ENCODE assay signal across 8 mouse cellular contexts in the genomic region with DNA sequence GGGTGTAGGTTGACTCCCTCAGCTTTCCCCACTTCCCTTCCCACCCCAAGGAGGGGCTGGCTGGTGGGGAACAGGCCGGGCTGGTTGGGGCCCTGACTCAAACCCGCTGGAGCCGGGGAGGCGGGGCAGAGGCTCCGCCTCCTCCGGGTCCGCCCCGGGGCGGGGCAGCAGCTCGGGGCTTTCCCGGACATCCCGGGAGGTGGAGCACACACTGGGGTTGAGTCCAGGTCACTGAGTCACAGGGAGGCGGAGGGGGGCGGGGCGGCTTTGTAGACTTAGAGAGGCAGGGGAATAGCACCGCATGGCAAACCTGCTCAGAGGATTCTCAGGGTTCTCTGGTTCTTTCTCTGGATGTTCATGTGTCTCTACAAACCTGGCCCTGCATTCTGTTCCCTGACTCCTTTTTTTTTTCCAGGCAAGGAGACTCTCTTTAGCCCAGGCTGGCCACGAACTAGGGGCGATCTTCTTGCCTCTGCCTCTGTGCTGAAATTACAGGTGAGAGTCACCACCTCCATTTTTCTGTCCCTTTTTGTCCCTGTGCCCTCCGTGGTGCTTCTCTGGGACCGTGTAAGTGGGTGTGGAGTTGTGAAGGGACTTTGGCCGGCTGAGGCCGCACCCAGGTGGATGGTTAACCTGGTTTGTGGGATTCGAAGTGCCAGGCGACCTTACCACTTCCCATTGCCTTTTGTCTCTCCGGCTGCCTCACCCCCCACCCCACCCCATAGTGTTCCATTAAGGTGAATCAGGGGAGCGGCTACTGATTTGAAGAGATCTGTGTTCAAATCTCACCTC. TPM values are rescaled to one million over a fixed set of nuclear protein-coding genes. Genes with fewer than 3 reads are reported as not detected.
DNase-seq lines count a peak whose midpoint lies in the region; ATAC-seq and TF ChIP-seq lines count a peak whose summit lies in the region.

No protein-coding gene starts in this region.

- WGBS in intestine, embryonic 16.5 days = 13% methylated on average over 26 of the region's 26 CpGs
- WGBS in lung, adult 2 months = 21% methylated on average over 26 of the region's 26 CpGs
- 23% methylated on average over 26 of the region's 26 CpGs for WGBS in neural tube, embryonic 13.5 days

- H3K9ac ChIP-seq in intestine, embryonic 16.5 days (ENCODE audit: low read depth, low read length) = peak overlapping the region; percentile 62
- no peak overlapping the region for H3K9ac ChIP-seq in neural tube, embryonic 13.5 days

- peak overlapping the region; percentile 28 for H3K4me3 ChIP-seq in intestine, embryonic 16.5 days (ENCODE audit: low read length)
- peak overlapping the region; percentile 23 for H3K4me3 ChIP-seq in lung, adult 2 months (replicated peaks; ENCODE audit: extremely low read depth, low read depth, low read length)
- no peak overlapping the region for H3K4me3 ChIP-seq in neural tube, embryonic 13.5 days

- H3K27ac ChIP-seq in intestine, embryonic 16.5 days (ENCODE audit: low read length) = peak overlapping the region; percentile 95
- H3K27ac ChIP-seq in neural tube, embryonic 13.5 days (replicated peaks) = no peak overlapping the region

- no peak for TF ChIP-seq CTCF in lung, adult 2 months (IDR thresholded peaks at IDR 0.05; ENCODE audit: insufficient read depth, low read length)

- 0 out of 2 replicates have a peak, but pooled peaks cover 3% of the 10 kb centered on the region for H3K27me3 ChIP-seq in intestine, embryonic 16.5 days (replicated peaks; ENCODE audit: control insufficient read depth, insufficient read depth, low read length)
- H3K27me3 ChIP-seq in neural tube, embryonic 13.5 days = peaks cover 50% of the 10 kb centered on the region

- ATAC-seq in granulocyte monocyte progenitor cell, adult 5-6 weeks (replicated peaks; ENCODE audit: poor library complexity, severe bottlenecking) = peak; percentile 78
- peak; percentile 88 for ATAC-seq in intestine, embryonic 16.5 days
- 0 out of 2 replicates have a peak, but pooled peaks have one; percentile 20 for ATAC-seq in neural tube, embryonic 13.5 days (ENCODE audit: low read depth)

- 0 out of 2 replicates have a peak, but pooled peaks cover 2% of the 10 kb centered on the region for H3K36me3 ChIP-seq in intestine, embryonic 16.5 days (ENCODE audit: control insufficient read depth, insufficient read depth, low read length)
- H3K36me3 ChIP-seq in neural tube, embryonic 13.5 days = no peaks in the 10 kb centered on the region

- peak; percentile 30; the same call in 1 of the 2 replicates for TF ChIP-seq POLR2A in lung, adult 2 months (IDR thresholded peaks at IDR 0.05; ENCODE audit: borderline replicate concordance, extremely low read depth, low read depth, low read length)

- H3K9me3 ChIP-seq in intestine, embryonic 16.5 days (ENCODE audit: control insufficient read depth, low read length) = peaks cover 3% of the 10 kb centered on the region; the same call in 1 of the 2 replicates
- no peaks in the 10 kb centered on the region for H3K9me3 ChIP-seq in neural tube, embryonic 13.5 days

- peak overlapping the region; percentile 57 for H3K4me2 ChIP-seq in intestine, embryonic 16.5 days (ENCODE audit: low read depth, low read length)
- peak overlapping the region; percentile 19; the same call in 1 of the 2 replicates for H3K4me2 ChIP-seq in neural tube, embryonic 13.5 days

- DNase-seq in layer of hippocampus, adult 11-12 months (ENCODE audit: low spot score) = peak; percentile 75
- no peak for DNase-seq in layer of hippocampus, postnatal 36 days
- peak; percentile 75 for DNase-seq in c-Kit-positive CD71-positive TER-119-negative erythroid progenitor cells, embryonic 14.5 days (ENCODE audit: low read depth)
- peak; percentile 84 for DNase-seq in lung, adult 2 months
- DNase-seq in thymus, postnatal 25 days = peak; percentile 70

- peaks cover 42% of the 10 kb centered on the region for H3K4me1 ChIP-seq in intestine, embryonic 16.5 days (ENCODE audit: control insufficient read depth, insufficient read depth, low read length)
- peaks cover 23% of the 10 kb centered on the region for H3K4me1 ChIP-seq in lung, adult 2 months (ENCODE audit: control insufficient read depth, insufficient read depth, low read length)
- H3K4me1 ChIP-seq in neural tube, embryonic 13.5 days (replicated peaks) = peaks cover 23% of the 10 kb centered on the region

RNA-seq across cellular contexts. Expression of a gene that starts 1.8 kb away (rescaled TPM):
- 1 to 10 TPM in 1 of 2 experiments, under 1 TPM in 1; 0.32 to 1.4 TPM for total RNA-seq in layer of hippocampus, postnatal 36 days (2021)
- total RNA-seq in granulocyte monocyte progenitor cell, adult 5-6 weeks (2014; fragmentation: Nextera tagmentation) = 7.5 and 8.5 TPM in 2 replicates
- total RNA-seq in granulocyte monocyte progenitor cell, adult 5-6 weeks (2017) = 0.57 and 1.0 TPM in 2 replicates
- 15.5 and 15.6 TPM in 2 replicates for polyA plus RNA-seq in intestine, embryonic 16.5 days (2015; fragmentation: Nextera tagmentation; extraction: Ambion mirVana)
- polyA plus RNA-seq in lung, adult 2 months (2012; rRNA removed) = 38.7 and 71.2 TPM in 2 replicates
- 0.32 and 1.8 TPM in 2 replicates for polyA plus RNA-seq in neural tube, embryonic 13.5 days (2015; fragmentation: Nextera tagmentation; extraction: Ambion mirVana)

RNA-seq across cellular contexts. Expression of a gene that starts 27.4 kb away (rescaled TPM):
- 1 to 10 TPM; 1.2 to 1.9 TPM for total RNA-seq in layer of hippocampus, postnatal 36 days (2021)
- total RNA-seq in granulocyte monocyte progenitor cell, adult 5-6 weeks (2014; fragmentation: Nextera tagmentation) = not detected in 2 replicates
- total RNA-seq in granulocyte monocyte progenitor cell, adult 5-6 weeks (2017) = not detected in 2 replicates
- 0.13 and 0.27 TPM in 2 replicates for polyA plus RNA-seq in intestine, embryonic 16.5 days (2015; fragmentation: Nextera tagmentation; extraction: Ambion mirVana)
- polyA plus RNA-seq in lung, adult 2 months (2012; rRNA removed) = 0.52 TPM in 1 of 2 replicates, not detected in the other
- polyA plus RNA-seq in neural tube, embryonic 13.5 days (2015; fragmentation: Nextera tagmentation; extraction: Ambion mirVana) = 5.2 and 6.6 TPM in 2 replicates

RNA-seq across cellular contexts. Expression of a gene that starts 27.8 kb away (rescaled TPM):
- total RNA-seq in layer of hippocampus, postnatal 36 days (2021) = not detected
- not detected in 2 replicates for total RNA-seq in granulocyte monocyte progenitor cell, adult 5-6 weeks (2014; fragmentation: Nextera tagmentation)
- not detected in 2 replicates for total RNA-seq in granulocyte monocyte progenitor cell, adult 5-6 weeks (2017)
- 32.6 and 42.1 TPM in 2 replicates for polyA plus RNA-seq in intestine, embryonic 16.5 days (2015; fragmentation: Nextera tagmentation; extraction: Ambion mirVana)
- polyA plus RNA-seq in lung, adult 2 months (2012; rRNA removed) = 16.1 and 21.9 TPM in 2 replicates
- not detected in 2 replicates for polyA plus RNA-seq in neural tube, embryonic 13.5 days (2015; fragmentation: Nextera tagmentation; extraction: Ambion mirVana)

RNA-seq across cellular contexts. Expression of a gene that starts 36.7 kb away (rescaled TPM):
- not detected for total RNA-seq in layer of hippocampus, postnatal 36 days (2021)
- total RNA-seq in granulocyte monocyte progenitor cell, adult 5-6 weeks (2014; fragmentation: Nextera tagmentation) = not detected in 2 replicates
- 0.56 TPM in 1 of 2 replicates, not detected in the other for total RNA-seq in granulocyte monocyte progenitor cell, adult 5-6 weeks (2017)
- polyA plus RNA-seq in intestine, embryonic 16.5 days (2015; fragmentation: Nextera tagmentation; extraction: Ambion mirVana) = not detected in 2 replicates
- 0.90 and 2.5 TPM in 2 replicates for polyA plus RNA-seq in lung, adult 2 months (2012; rRNA removed)
- 0.36 and 0.48 TPM in 2 replicates for polyA plus RNA-seq in neural tube, embryonic 13.5 days (2015; fragmentation: Nextera tagmentation; extraction: Ambion mirVana)

RNA-seq across cellular contexts. Expression of a gene that starts 53.6 kb away (rescaled TPM):
- total RNA-seq in layer of hippocampus, postnatal 36 days (2021) = 1 to 10 TPM; 9.5 to 9.8 TPM
- not detected in 2 replicates for total RNA-seq in granulocyte monocyte progenitor cell, adult 5-6 weeks (2014; fragmentation: Nextera tagmentation)
- total RNA-seq in granulocyte monocyte progenitor cell, adult 5-6 weeks (2017) = not detected in 2 replicates
- 58.7 and 62.7 TPM in 2 replicates for polyA plus RNA-seq in intestine, embryonic 16.5 days (2015; fragmentation: Nextera tagmentation; extraction: Ambion mirVana)
- polyA plus RNA-seq in lung, adult 2 months (2012; rRNA removed) = 769 and 829 TPM in 2 replicates
- polyA plus RNA-seq in neural tube, embryonic 13.5 days (2015; fragmentation: Nextera tagmentation; extraction: Ambion mirVana) = 14.2 and 16.6 TPM in 2 replicates

Comparison
In these comparisons a context has a peak if more than half of its experiments do, and no peak if none do; other contexts are left out.
1. DNase-seq: peak in layer of hippocampus, adult 11-12 months (single experiment), c-Kit-positive CD71-positive TER-119-negative erythroid progenitor cells, embryonic 14.5 days (single experiment), lung, adult 2 months (single experiment) and thymus, postnatal 25 days (single experiment); none in layer of hippocampus, postnatal 36 days (0 of 2).
2. ATAC-seq: peak in every context shown above with its lines; median percentile 88 in intestine, embryonic 16.5 days; 78 in granulocyte monocyte progenitor cell, adult 5-6 weeks; 20 in neural tube, embryonic 13.5 days.
3. RNA of a gene that starts 27.8 kb away (polyA plus RNA-seq): 32.6 to 42.1 TPM in intestine, embryonic 16.5 days and 16.1 to 21.9 TPM in lung, adult 2 months; not detected in neural tube, embryonic 13.5 days; every median in the first group is over 10 times any median in the second.